Mouse (Mus musculus): ENCODE measurements around the gene Ralgps2.

Gene Ralgps2

DNA sequence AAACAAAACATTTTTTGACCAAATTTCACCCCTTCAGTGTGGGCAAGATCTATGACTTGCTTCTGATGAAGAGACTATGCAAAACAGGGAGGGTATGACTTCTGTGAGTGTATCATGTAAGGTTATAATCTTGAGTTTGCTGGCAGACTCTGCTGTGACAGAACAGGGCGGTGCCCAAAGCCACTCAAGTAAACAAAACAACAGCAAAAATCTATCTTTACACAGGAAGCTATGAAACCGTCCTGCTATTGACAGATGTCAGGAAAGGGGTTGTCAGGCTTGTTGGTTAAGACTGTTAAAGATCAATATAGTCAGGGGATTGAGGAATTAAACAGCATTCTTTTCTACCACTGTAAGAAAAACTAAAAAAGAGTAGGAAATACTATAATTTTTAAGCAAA is 33.8 kb downstream of the Ralgps2 start:
- no peak for DNase-seq (ENCODE audit: low spot score)

DNA sequence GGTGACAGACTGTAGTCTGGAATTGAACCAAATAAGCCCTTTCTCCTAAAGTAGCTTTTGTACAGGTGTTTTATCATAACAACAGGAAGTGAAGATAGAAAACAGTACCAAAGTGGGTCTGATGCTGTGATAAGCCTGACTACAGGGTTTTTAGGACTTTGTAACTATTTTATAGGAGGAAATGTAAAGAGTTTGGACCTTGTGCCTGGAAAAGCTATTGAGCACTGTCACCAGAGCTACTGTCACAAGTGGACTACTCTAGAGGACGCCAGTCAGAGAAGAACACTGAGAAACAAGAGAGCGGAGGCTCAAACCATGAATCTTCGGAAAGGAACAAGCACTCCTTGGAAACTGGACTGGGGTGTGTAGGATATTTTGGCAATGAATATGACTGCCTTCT is 35.5 kb downstream of the Ralgps2 start:
- DNase-seq (ENCODE audit: low spot score), result no peak

DNA sequence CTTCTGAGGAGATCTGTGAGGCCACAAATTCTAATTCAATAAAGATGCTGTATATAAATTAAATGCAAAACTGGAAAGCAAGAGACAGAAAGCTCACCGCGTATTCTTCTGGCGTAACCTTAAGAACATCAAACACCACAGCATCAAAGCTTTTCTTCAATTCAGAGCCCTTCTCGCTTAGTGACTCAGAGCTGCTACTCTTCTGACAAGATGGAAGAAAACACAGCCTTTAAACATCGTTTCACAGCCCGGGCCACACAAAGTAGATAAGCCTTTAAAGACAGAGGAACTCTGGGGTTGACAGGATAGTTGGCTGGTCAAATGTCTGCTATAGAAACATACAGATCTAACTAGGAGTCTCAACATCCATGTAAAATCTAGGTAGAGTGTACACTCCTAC is 37.7 kb downstream of the Ralgps2 start:
- DNase-seq (ENCODE audit: low spot score), result no peak

DNA sequence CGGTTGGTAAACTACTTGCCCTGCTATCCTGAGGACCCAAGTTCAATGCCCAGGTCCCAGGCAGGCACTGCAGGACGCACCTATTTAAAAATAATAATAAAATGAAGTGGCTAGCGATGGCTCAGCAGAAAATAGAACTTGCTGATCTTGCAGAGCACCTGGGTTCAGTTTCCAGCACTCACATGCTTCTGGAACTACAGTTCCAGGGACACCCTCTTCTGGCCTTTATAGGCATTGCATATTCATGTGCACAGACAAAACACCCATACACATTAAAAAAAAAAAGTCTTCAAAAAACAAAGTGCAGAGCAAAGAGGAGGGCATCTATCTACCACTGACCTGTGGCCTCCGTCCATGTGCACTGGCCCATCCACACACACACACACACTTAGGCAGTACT is 47.9 kb downstream of the Ralgps2 start:
- DNase-seq (ENCODE audit: low spot score), result no peak

DNA sequence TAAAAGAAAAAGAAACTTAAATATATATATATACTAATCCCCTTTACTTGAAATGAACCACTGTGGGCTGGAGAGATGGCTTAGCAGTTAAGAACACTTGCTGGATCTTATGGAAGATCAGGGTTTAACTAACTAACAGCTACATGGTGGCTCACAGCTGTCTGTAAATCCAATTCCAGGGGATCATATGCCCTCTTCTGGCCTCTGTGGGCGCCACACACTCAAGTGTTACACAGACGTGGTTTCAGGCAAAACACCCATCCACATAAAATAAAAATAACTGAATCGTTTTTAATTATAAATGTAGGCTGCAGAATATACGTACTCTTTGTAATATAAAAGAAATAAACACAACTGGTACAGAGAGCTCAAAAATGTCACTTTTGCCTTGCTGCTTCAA is 50.6 kb downstream of the Ralgps2 start:
- DNase-seq (ENCODE audit: low spot score), result no peak

DNA sequence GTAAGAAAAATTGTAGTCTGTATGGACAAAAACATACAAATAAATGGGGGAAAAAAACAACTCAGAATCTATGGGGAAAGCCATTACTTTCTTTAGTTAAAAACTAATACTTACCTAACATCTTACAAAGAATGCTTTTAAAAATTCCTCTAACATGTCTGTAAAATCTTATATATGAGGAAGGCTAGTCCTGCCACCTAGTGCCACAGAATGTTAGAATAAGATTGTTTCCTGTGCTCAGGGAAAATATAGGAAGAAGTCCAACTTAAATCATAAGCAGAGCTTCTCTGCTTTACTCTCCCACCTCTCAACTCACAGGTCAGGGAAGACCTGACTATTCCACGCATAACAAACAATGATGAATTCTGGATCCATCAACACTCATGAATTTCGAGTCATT is 53.5 kb downstream of the Ralgps2 start:
- DNase-seq (ENCODE audit: low spot score), result no peak

DNA sequence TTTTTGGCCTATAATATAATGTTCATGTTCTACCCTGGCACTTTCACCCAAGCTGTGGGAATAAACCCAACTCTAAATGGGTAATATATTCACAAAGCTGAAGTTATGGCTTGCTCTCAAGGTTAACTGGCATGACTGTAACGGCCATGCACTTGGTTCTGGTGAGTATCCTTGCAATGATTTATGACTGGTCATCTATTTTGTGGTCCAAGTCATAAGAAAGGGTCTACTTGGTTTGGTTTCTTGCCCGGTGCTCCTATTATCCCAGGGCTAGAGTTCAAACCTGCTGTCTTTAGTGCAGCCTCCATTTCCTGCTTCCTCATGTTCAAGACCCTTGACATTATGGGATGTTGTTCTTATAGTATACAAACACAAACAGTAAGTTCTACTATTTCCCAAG is 54.6 kb downstream of the Ralgps2 start:
- DNase-seq (ENCODE audit: low spot score), result no peak

DNA sequence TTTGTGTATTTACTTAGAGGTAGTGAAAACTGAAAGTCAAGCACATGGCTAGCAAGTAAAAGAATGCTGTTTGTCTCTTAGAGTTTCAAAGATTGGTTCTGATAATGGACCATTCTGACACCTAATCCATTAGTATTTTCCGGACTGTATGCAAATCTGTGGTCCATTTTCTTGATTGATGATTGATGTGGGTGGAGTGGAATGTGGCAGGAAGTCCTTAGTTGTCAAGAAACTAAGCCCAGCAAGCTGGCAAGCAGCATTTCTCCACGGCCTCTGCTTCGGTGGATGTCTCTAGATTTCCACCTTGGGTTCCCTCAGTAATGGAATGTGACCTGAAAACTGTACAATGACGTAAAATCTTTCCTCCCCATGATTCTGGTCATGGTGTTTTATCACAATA is 68.8 kb downstream of the Ralgps2 start:
- DNase-seq (ENCODE audit: low spot score), result no peak

DNA sequence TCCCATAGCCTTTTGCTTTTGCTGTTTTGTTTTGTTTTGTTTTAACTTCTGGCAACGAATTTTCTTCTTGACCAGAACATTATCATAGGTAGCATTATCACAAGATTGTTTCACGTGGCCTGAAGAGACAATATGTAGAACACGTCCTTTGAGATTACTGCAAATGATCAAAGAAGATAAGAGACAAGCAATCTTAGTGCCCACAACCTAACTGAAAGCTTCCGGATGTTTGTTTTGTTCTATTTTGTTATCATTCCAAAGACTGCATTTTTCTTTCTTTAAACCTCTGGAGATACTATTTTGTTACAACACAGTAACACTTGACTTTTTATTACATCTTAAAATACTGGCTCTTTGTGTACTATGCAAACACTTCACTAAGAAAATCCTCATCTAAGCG is 69.4 kb downstream of the Ralgps2 start:
- no peak for DNase-seq (ENCODE audit: low spot score)

DNA sequence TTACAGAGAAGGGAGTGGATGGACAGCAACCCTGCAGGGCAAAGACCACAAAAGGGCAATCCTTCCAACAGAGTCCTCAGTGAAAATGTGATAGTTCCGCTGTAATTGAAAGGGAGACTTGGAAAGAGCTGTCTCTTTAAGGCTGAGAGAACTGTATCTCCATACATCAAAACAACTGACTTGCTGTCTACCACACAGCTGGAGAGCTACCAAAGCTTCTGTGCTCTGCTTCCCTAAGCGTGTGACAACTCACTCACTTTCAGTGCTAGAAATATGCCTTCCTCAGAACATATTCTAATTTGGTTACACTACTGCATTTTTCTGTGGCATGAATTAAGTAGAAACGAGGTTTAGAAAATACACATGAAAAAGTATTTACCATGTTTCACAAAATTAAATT is 75.2 kb downstream of the Ralgps2 start:
- DNase-seq (ENCODE audit: low spot score), result no peak

DNA sequence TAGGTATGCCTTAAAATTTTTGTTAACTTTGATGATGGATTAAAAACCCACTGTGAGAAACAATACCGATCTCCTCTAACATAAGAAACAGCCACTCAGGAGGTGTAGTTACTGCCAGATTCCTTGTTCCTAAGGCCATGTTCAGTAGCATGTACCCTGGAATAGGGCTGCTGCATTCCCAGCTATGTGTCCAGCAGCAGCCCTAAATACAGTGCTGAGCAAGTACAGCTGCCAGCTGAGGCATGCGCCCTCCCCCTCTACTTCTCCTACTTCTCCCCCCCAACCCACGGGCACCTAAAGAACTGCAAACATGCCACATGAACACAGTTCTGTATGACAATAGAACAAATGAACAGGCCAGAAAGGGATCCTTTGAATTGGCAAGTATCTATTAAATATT is 75.7 kb downstream of the Ralgps2 start:
- no peak for DNase-seq (ENCODE audit: low spot score)

DNA sequence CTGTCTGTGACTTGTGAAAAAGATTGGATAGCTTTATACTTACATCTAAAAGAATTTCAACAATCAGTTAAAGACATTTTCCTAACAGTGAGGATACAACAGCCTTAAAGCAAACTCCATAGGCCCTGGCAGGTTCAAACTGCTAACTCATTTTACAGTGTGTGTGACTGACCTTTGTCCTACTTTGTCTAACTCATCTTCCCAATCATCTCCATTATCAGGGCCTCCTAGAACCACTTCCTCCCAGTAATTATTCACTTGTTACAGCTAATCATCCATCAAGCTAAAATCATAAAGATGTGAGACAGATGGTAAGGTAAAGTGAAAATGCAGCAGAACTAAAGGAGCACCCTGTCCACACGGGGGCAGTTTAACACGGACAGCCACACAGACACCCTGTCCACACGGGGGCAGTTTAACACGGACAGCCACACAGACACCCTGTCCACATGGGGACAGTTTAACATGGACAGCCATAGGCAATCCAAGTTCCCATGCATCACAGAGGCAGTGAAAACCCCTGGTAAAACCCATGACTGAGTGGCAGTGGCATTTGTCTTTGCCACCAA is 77.9 kb downstream of the Ralgps2 start:
- DNase-seq (ENCODE audit: low spot score), result peak; percentile 4

DNA sequence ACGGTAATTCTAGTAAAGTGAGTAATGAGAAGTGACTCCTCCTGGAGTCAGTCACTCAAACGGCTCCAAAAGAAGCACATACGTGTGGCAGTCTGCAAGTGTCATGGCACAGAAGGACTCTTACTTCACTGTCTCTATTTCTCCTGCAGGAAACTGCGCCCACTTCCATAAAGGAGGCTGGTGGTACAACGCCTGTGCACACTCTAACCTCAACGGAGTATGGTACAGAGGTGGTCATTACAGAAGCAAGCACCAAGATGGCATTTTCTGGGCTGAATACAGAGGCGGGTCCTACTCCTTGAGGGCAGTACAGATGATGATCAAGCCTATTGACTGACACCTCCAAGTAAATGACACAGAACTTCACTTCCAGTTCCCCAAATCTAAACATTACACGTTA is 79.2 kb downstream of the Ralgps2 start:
- no peak for DNase-seq (ENCODE audit: low spot score)

DNA sequence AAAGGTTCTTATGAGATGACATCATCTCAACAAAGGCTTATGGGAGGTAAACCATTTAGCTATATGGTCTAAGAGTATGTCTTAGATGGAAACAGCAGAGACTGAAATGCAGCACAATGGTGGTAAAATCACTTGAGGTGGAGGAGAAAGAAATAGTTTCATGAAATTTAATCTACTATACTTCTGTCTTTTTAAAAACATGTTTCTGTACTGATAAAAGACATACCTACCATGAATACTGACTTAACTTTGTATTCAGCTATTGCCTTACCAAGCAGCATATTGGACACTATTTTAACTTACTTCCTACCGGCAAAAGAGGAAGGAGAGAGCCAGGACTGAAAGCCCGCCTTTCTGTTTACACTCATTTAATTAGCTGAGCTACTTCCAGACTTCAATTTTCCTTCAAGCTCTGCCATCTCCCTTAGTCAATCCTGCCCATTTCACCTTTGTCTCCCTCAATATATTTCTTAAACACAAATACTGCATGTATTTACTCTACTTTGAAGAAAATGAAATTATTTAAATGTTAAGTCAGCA is 79.6 kb downstream of the Ralgps2 start:
- DNase-seq (ENCODE audit: low spot score), result no peak

DNA sequence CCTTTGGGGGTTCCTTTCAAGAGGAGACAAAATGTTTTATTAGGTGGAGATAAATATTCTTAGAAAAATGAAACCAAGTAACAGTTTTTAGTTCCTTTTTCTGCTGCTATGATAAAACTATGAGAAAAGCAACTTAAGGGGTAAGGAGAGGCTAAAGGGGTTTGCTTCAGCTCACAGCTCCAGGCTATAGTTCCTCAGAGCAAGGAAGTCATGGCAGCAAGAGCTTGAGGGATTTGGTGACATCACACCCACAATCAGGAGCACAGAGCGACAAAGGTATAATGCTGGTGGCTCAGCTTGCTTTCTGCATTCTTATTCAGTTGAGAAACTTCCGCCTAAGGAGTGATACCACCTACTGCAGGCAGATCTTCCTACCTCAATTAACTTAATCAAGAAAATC is 80.3 kb downstream of the Ralgps2 start:
- no peak for DNase-seq (ENCODE audit: low spot score)

DNA sequence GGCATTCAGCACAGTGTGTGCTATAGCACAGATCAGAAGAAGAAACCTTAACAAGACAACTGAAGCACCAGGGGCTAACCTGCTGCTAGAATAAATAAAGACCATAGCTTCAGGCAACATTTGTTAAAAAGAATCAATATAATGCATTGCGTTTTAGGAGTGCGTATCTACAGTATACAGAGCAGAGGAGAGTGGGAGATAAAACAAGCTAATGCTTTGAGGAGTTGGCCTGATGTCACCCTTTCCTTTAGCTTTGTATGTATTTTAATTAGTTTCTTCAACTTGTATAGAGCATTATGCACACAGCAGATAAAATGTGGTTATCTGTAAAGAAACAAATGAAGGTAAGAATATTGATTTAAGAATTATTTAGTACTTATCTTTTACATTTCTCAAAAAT is 82.8 kb downstream of the Ralgps2 start:
- no peak for DNase-seq (ENCODE audit: low spot score)

DNA sequence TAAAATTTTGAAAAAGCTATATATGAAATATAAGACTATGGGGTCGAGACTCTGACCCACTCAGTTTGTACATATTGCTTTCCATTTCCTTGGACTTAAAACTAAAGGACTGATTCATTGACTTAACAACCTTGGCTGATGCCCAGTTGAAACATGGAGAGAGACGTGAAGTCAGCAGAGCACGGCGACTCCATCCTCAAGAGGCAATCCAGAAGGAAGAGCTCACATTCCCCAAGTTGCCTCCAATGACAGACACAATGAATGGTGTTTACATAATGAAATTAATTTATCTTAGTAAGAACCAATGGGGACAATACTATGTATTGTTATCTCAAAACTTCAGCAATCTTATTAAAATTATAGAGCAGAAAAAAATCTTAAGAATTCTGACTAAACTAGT is 84.9 kb downstream of the Ralgps2 start:
- DNase-seq (ENCODE audit: low spot score), result no peak

DNA sequence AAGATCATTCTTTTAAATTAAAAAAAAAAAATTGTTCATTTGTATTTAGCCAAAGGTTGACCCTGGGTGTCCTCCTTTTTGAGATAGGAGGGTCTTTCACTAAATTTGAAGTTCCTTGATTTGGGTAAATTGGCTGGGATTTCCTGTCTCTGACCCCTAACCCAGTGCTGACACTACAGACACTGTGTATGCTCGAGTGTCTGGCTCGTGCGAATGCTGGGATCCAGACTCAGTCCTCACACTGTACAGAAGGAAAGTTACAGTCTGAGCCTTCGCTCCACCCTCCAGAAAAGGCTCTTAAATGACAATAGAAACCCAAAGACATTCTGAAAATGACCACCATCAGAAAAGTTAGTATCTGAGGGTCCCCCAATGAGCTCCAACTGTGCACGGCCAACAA is 86.6 kb downstream of the Ralgps2 start:
- no peak for DNase-seq (ENCODE audit: low spot score)

DNA sequence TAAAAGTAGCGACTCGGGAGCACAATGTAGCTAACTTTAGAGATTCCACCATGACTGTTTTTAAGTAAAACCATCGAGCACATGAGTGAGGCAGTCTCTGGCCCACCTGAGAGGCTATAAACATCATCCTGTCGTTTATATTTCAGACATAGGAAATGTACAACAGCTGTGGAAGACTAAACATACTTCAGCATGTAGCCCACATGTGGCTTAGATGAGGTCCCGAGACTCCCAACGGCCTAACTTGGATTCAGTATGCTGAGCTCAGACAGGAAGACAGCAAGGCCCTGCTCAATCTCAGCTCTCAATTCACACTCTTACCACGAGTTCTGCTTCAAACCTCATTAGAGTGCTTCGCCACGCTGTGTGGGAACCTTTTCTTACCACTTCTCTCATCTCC is 87.0 kb downstream of the Ralgps2 start:
- no peak for DNase-seq (ENCODE audit: low spot score)

DNA sequence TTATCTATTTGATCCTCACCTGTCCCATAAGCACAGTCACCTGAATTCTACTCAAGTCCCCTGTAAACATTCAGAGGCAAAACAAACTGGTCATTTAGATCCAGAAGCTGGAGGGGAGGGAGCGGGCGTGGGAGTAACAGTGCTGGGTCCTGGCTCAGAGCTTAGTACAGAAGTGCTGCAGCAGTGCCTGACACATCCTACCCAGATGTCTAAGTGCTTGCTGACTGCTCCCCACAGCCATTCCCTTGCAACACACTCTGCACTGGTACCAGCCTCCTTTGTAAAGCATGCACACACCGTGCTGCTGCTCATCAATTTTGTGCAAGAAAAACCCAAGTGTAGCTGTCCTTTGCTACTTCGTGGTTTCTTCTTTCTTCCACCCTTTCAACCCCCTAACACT is 92.3 kb downstream of the Ralgps2 start:
- DNase-seq (ENCODE audit: low spot score), result no peak

DNA sequence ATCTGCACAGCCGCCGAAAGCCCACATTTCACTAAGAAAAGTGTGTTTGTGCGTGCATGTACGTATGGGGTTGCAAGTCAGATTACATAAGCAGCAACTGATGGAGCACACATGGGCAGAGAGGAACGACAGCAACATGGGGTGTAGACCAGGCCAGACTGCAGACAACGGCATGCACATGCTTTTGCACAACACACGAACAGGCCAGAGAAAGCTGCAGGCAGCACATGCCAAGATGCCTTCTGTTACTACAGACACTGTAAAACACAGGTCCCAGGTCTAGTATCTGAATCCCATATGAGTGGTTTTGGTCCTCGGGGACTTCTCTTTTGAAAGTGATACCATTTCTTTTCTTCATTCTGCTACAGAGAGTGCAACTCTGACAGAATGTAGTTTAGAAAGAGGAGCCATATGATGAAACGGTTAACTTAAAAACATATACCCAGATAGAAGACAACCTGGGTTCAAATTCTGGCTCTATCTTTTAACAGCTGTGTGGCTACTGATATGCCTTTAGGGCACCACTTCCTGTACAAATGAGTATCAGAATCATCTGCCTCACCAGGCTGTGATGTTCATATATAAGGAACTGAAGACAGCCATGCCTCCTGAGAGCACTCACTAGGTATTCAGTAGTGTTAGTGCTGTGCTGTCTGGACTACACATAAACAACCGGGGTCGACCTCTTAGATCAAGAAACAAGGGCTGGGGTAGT is 97.6 kb downstream of the Ralgps2 start:
- DNase-seq (ENCODE audit: low spot score), result no peak

DNA sequence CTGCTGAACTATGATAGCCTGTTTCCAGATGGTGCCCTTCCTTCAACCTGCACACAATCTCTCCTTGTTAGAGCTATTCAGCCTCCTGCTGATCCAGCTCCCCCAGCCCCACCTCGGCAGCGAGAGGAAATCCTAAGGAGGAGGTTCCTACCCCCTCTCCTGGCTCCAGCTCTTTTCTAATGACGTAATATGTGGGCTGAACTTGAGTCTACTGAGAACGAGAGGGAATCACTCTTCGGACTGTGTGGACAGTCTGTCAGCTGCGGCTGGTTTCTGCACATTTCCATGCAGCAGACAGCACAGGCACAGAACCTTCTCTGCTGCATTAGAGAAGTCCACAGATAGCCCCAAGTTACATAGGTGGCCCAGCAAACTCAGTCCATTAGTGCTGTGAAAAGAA is 100.7 kb downstream of the Ralgps2 start:
- DNase-seq (ENCODE audit: low spot score), result peak; percentile 31

DNA sequence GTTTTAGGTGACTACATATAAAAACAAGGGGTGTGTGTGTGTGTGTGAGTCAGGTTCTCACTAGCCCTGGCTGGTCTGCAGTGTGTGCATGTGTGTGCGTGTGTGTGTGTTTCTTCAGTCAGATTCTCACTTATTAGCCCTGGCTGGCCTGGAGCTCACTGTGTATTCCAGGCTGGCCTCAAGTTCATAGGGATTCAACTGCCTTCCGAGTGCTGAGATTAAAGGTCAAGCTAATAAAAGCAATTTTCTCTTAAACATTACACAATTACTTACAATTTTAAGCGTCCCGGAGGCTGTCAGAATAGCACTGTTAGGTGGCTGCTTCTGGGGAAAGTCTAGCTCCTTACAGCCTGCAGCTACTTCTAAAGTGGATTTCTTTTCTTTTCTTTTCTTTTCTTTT is 101.2 kb downstream of the Ralgps2 start, which contains the start of gene Angptl1:
Angptl1 (plus strand) TSS at position 386 of the 400 bp plus-strand sequence.
- no peak for DNase-seq (ENCODE audit: low spot score)

DNA sequence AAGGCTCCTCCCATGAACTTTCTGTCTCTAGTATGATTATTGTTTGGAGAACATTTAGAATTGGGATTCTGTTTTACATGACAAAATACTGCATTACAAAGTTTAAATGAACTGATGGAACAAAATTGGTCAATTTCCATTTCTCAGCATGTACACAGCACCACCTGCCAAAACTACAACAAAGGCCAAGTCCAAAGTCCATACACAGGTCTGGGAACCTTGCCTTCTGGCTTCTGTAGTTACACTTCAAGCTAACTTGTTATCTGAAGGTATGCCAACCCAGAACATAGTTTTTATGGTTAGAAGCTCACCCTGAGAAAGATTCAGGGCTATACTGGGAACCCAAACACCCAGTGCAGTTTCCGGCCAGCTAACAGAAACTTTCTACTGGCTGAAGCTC is 120.2 kb downstream of the Ralgps2 start:
- no peak for DNase-seq (ENCODE audit: low spot score)
